Mouse (Mus musculus) lung, postnatal 36 days (tissue): ENCODE data around the gene Hnrnpd.
A peak's percentile ranks its signal among the peaks of the same experiment; 100 is the strongest.

Experiments
- DNase-seq: peaks from one replicate; pipeline ENCODE4 v3.0.0; 2022; ENCODE audit warnings: mixed read lengths

The Hnrnpd gene

GRCm38 (mm10) chr5:99978699-99979442 lies at the start of gene Hnrnpd, which contains the start of gene 4930524J08Rik:
Gene Hnrnpd, minus strand, starts transcription at chr5:99978938.
Gene 4930524J08Rik, plus strand, starts transcription at chr5:99979061.
- peak; percentile 97 for DNase-seq

DNA sequence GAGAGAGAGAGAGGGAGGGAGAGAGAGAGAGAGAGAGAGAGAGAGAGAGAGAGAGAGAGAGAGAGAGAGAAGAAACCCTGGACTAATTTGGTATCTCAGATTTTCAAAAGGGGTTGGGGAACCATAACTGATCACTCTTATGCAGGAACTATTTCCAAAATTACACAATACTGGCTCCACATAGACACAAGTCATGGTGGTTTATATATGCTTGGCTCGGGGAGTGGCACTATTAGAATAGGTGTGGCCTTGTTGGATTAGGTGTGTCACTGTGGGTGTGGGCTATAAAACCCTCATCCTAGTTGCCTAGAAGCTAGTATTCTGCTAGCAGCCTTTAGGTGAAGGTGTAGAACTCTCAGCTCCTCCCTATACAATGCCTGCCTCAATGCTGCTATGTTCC lies 46.1 kb upstream of the Hnrnpd start:
- DNase-seq = no peak

GRCm38 (mm10) chr5:100024403-100024802 lies 45.7 kb upstream of the Hnrnpd start:
- DNase-seq = no peak

DNA sequence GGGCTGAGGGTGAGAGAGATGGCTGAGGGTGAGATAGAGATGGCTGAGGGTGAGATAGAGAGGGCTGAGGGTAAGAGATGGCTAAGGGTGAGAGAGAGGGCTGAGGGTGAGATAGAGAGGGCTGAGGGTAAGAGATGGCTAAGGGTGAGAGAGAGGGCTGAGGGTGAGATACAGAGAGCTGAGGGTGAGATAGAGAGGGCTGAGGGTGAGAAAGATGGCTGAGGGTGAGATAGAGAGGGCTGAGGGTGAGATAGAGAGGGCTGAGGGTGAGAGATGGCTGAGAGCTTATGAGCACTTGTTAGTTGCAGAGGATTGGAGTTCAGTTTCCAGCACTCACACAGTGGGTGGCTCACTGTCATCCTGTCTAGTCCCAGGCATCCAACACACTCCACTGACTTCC lies 41.4 kb upstream of the Hnrnpd start:
- no peak for DNase-seq

DNA sequence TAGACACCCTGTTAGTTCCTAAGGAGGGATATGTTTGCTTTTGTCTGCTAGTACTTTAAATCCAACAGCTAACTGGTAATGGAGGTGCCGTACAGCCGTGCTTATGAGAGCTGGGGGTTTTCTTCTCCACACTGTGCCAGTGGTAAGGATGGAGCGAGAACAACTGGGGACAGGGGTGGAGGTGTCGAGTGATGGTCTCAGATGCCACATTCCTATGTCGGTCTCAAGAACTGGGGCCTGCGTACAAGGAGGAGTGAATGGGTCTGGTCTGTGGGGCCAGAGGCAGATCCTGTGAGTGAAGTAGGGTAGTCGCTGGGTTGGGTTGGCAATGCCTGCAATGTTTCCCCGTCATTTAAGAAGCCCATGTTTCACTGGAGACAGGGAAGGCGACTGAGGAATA lies 33.9 kb upstream of the Hnrnpd start:
- DNase-seq = no peak

GRCm38 (mm10) chr5:100008485-100008884 lies 29.7 kb upstream of the Hnrnpd start:
- no peak for DNase-seq

DNA sequence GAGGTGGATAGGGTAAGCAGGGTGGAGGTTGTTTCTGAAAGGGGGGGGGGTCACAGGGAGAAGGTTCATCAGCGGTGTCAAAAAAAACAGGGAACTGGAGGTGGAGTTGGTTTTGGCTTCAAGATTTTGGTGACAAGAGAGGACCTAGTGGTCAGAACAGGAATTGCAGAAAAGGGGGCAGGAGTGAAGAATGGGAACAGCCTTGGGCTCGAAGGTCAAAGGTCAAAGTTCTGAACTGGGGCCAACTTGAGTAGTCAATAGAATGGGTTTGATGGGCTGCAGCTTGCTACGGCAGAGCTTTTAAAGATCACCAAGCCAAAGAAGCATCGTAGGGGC lies 28.3 kb upstream of the Hnrnpd start:
- peak; percentile 29 for DNase-seq

- DNase-seq = no peak
Measured at GRCm38 (mm10) chr5:100006324-100007039, 27.7 kb upstream of the Hnrnpd start.

GRCm38 (mm10) chr5:100005896-100006295 lies 27.2 kb upstream of the Hnrnpd start:
- DNase-seq = no peak

DNA sequence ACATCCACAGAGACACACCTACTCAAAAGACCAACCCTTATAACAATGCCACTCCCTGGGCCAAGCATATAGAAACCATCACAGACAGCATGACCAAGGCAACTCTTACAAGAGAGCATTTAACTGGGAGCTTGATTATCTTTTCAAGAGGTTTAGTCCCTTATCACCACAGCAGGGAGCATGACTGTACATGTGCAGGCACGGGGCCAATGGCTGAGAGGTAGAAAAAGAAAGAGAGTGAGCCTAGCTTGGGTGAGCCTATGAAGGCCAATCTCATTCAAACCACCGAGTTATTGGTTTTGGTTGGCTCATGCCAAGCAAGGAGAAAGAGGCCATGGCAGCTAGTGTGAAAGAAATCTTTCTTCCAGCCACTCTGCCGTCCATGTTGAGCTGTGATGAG lies 26.7 kb upstream of the Hnrnpd start:
- no peak for DNase-seq

DNA sequence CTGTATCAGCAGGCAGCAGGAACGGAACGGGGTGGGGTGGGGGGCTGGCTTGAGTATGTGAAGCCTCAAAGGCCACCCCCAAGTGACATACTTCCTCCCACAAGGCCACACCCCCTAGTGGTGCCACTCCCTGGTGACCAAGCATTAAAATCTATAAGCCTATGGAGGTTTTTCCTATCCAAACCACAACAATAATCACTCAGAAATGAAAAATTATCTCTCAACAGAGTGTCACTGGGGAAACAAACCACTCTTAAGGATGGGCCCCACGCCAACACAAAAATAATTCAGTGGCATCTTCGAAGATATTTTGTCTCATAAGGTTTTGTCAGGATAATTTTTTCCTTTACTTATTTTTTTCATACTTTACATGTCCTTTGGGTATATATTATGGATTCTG lies 25.2 kb upstream of the Hnrnpd start:
- DNase-seq = no peak

DNA sequence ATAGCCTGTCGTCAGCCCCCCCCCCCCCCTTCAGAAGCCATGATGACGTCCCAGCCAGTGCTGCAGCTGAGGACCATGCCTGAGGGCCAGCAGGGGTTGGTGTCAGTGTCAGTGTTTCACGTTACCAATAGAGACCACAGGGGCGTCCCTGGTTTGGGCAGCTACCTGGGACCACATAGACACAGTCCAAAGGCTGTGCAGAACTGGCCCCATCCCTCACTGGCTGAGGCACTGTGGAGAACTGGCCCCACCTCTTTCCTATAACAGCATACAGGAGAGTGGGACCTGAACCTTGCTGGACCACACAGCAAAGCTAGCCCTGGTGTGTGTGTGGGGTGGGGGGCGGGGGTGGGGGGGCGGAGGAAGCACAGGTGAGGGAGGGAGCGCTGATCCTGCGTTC lies 21.8 kb upstream of the Hnrnpd start:
- DNase-seq = no peak

DNA sequence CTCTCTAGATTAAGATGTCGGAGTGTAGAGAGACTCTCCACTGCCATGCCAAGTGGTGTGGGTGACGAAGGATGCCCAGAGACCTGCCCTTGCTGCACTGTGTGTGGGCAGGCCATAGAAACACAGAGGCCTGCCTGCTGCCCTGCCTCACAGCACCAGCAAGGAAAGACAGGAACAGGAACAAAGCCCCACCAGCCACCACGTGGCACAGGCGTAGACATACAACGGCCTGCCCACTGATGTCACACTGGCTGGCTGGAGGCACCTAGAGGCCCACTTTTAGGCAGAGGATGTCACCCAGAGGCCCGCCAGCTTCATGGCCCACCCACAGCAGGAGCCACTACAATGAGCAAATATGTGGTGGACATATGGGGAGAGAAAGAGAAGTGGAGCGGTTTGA lies 21.3 kb upstream of the Hnrnpd start:
- no peak for DNase-seq

GRCm38 (mm10) chr5:99994680-99995079 lies 15.9 kb upstream of the Hnrnpd start:
- DNase-seq = no peak

GRCm38 (mm10) chr5:99994166-99994565 lies 15.4 kb upstream of the Hnrnpd start:
- DNase-seq = no peak

DNA sequence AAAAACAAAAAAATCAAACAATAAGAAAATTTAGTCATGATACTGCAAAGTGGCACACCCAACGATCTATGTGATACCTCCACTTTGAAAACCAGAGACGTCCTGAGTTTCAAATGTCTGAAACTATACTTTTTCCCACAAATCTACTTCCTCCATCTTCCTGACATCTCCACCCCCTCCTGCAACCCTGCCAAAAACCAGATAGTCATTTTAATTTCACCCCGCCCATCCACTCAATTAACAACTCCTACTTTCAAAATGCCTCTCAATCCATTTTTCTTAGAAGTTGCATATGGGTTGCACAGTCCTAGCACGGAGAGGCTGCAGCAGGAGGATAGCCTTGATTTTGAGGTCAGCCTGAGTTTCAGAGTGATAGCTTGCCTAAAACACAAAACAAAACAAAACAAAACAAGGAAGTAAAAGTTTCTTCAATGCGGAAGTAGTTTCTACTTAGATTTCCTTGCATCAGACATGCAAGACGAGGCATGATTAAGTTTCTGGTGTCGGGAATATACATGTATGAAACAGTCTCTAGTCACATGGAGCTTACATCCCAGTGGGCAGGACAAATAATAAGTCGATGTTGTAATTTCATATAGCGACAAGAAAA lies 4.8 kb upstream of the Hnrnpd start:
- DNase-seq = peak; percentile 12

GRCm38 (mm10) chr5:99977516-99978301 lies 1.0 kb downstream of the Hnrnpd start:
- peak; percentile 87 for DNase-seq

- DNase-seq = no peak
Measured at GRCm38 (mm10) chr5:99976334-99976955, 2.3 kb downstream of the Hnrnpd start.

GRCm38 (mm10) chr5:99975776-99976175 lies 3.0 kb downstream of the Hnrnpd start:
- no peak for DNase-seq

DNA sequence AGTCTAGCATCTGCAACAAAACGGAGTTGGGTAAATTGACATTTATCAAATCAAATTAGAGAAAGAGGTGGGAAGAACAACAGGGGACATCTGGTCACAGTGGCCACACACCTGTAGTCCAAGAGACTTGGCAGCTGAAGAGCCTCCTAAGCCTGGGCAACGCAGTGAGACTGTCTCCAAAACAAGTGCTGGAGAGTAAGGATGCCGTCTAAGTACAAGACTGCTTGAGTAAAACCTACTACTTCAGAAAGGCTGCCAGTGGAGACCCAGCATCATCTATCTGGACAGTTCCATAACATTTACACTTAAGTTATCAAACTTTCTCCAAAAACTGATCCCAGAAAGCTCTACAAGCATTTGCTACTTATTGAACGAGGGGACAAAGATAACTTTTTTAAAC lies 3.7 kb downstream of the Hnrnpd start:
- DNase-seq = no peak

- DNase-seq = peak; percentile 20
Measured at GRCm38 (mm10) chr5:99973941-99974340, 4.8 kb downstream of the Hnrnpd start.

GRCm38 (mm10) chr5:99959960-99960359 lies 18.8 kb downstream of the Hnrnpd start:
- DNase-seq = no peak
